Mouse (Mus musculus) liver, adult 2 months (tissue): Measurements from ENCODE around the gene Ccdc136.

Experiments used
- CTCF ChIP-seq: fragments of 200-500 bp; IDR thresholded peaks from 2 replicates; pipeline ENCODE4 v1.5.1; 2011; ENCODE audit warnings: low read depth, low read length, control low read depth
- POLR2A ChIP-seq: fragments of 200-500 bp; IDR thresholded peaks from 2 replicates; pipeline ENCODE4 v1.6.1; 2011; ENCODE audit warnings: low read length, control low read depth; ENCODE audit not compliant: insufficient read depth; ENCODE audit errors: extremely low read depth

DNA sequence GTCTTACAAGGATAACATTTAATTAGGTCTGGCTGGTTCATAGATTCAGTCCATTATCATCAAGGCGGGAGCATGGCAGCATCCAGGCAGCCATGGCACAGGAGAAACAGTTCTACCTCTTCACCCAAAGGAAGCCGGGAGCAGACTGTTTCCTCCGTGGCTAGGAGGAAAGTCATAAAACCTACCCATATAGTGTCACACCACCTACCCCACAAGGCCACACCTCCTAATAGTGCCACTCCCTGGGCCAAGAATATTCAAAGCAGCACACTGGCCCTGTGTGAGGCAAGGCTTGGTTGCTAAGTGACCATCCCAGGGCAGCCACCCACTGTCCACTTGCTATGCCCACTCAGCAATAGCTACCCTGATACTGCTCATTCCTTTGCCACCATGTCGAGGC lies 75.0 kb downstream of the Ccdc136 start, which contains the start of gene Atp6v1fnb:
- TF ChIP-seq POLR2A: no peak
- TF ChIP-seq CTCF: no peak
